ENCODE assay signal across 8 mouse cellular contexts in genomic region chr4:63368577-63368976, GRCm38 (mm10). TPM values are rescaled to one million over a fixed set of nuclear protein-coding genes. Genes with fewer than 3 reads are reported as not detected.
DNase-seq lines count a peak whose midpoint lies in the region; ATAC-seq and TF ChIP-seq lines count a peak whose summit lies in the region.

No protein-coding gene starts in this region.

- no peak for TF ChIP-seq POLR2A in cerebellum, adult 2 months (IDR thresholded peaks at IDR 0.05; ENCODE audit: borderline replicate concordance, insufficient read depth, low read length)

- peak; percentile 33; the same call in 1 of the 2 replicates for TF ChIP-seq CTCF in G1E (IDR thresholded peaks at IDR 0.05; ENCODE audit: low read depth, low read length)
- peak; percentile 95 for TF ChIP-seq CTCF in cerebellum, adult 2 months (IDR thresholded peaks at IDR 0.05; ENCODE audit: borderline replicate concordance, insufficient read depth, low read depth, low read length)

- DNase-seq in G1E (ENCODE audit: low spot score) = no peak
- DNase-seq in cerebellum, adult 2 months = peak; percentile 60 to 77
- peak; percentile 72 to 96 for DNase-seq in frontal cortex, adult 2 months (ENCODE audit: extremely low spot score in 1 of 2, low spot score in 1 of 2)
- DNase-seq in hindbrain, embryonic 14.5 days (ENCODE audit: low spot score) = peak; percentile 85
- DNase-seq in layer of hippocampus, postnatal 10 days (ENCODE audit: low spot score in 2 of 2) = peak; percentile 94 to 96
- DNase-seq in lung, postnatal 14 days = peak; percentile 93
- peak; percentile 73 for DNase-seq in retina, adult 2 months (ENCODE audit: low read depth, low spot score)
- peak; percentile 90 for DNase-seq in thymus, postnatal 14 days

- 11% methylated on average over 4 of the region's 4 CpGs for WGBS in cerebellum, adult 2 months
- WGBS in hindbrain, embryonic 14.5 days = 9% methylated on average over 4 of the region's 4 CpGs

- no peak for ATAC-seq in G1E (ENCODE audit: extremely low read depth, insufficient number of reproducible peaks, low FRiP score, poor library complexity, severe bottlenecking)
- ATAC-seq in hindbrain, embryonic 14.5 days (ENCODE audit: low FRiP score) = peak; percentile 44; the same call in 1 of the 2 replicates

- H3K27me3 ChIP-seq in G1E (ENCODE audit: insufficient read depth, low read length) = no peaks in the 10 kb centered on the region
- H3K27me3 ChIP-seq in cerebellum, adult 2 months (ENCODE audit: control insufficient read depth, insufficient read depth, low read length) = no peaks in the 10 kb centered on the region
- H3K27me3 ChIP-seq in hindbrain, embryonic 14.5 days (ENCODE audit: control insufficient read depth, insufficient read depth, low read length) = no peaks in the 10 kb centered on the region

- no peak overlapping the region for H3K4me3 ChIP-seq in G1E (ENCODE audit: low read depth, low read length)
- H3K4me3 ChIP-seq in cerebellum, adult 2 months (replicated peaks; ENCODE audit: insufficient read depth, low read depth, low read length) = no peak overlapping the region
- H3K4me3 ChIP-seq in hindbrain, embryonic 14.5 days (replicated peaks; ENCODE audit: low read length) = no peak overlapping the region

- H3K27ac ChIP-seq in cerebellum, adult 2 months (ENCODE audit: insufficient read depth, low read length) = no peak overlapping the region
- H3K27ac ChIP-seq in hindbrain, embryonic 14.5 days = no peak overlapping the region

- peaks cover 89% of the 10 kb centered on the region for H3K9me3 ChIP-seq in G1E (replicated peaks)
- no peaks in the 10 kb centered on the region for H3K9me3 ChIP-seq in hindbrain, embryonic 14.5 days (ENCODE audit: control insufficient read depth, low read length)

- H3K36me3 ChIP-seq in G1E (replicated peaks) = no peaks in the 10 kb centered on the region
- H3K36me3 ChIP-seq in hindbrain, embryonic 14.5 days (replicated peaks; ENCODE audit: control insufficient read depth, insufficient read depth) = peaks cover 20% of the 10 kb centered on the region

- H3K4me2 ChIP-seq in hindbrain, embryonic 14.5 days (replicated peaks) = no peak overlapping the region

- H3K4me1 ChIP-seq in G1E (ENCODE audit: insufficient read depth, low read depth, low read length) = no peaks in the 10 kb centered on the region
- no peaks in the 10 kb centered on the region for H3K4me1 ChIP-seq in cerebellum, adult 2 months (ENCODE audit: control insufficient read depth, insufficient read depth, low read length)
- H3K4me1 ChIP-seq in hindbrain, embryonic 14.5 days (replicated peaks; ENCODE audit: control insufficient read depth, insufficient read depth, low read length) = no peaks in the 10 kb centered on the region

- no peak overlapping the region for H3K9ac ChIP-seq in hindbrain, embryonic 14.5 days

RNA-seq across cellular contexts. Expression of gene Orm2, which starts 6.3 kb away (rescaled TPM):
- total RNA-seq in G1E (2014; fragmentation: Nextera tagmentation) (not detected in 2 replicates), G1E (2017) (not detected in 2 replicates)
- polyA plus RNA-seq in G1E (2012) = not detected in 2 replicates
- not detected in 2 replicates for polyA plus RNA-seq in cerebellum, adult 2 months (2012; rRNA removed)
- 0.15 TPM in 1 of 2 replicates, not detected in the other for polyA plus RNA-seq in frontal cortex, adult 2 months (2012; rRNA removed)
- not detected in 2 replicates for polyA plus RNA-seq in hindbrain, embryonic 14.5 days (2014; fragmentation: Nextera tagmentation; extraction: Ambion mirVana)
- not detected for total RNA-seq in layer of hippocampus, postnatal 10 days (2021)

RNA-seq across cellular contexts. Expression of gene Orm3, which starts 12.6 kb away (rescaled TPM):
- total RNA-seq in G1E (2014; fragmentation: Nextera tagmentation) (not detected in 2 replicates), G1E (2017) (not detected in 2 replicates)
- not detected in 2 replicates for polyA plus RNA-seq in G1E (2012)
- polyA plus RNA-seq in cerebellum, adult 2 months (2012; rRNA removed) = 0.14 TPM in 1 of 2 replicates, not detected in the other
- not detected in 2 replicates for polyA plus RNA-seq in frontal cortex, adult 2 months (2012; rRNA removed)
- not detected in 2 replicates for polyA plus RNA-seq in hindbrain, embryonic 14.5 days (2014; fragmentation: Nextera tagmentation; extraction: Ambion mirVana)
- total RNA-seq in layer of hippocampus, postnatal 10 days (2021) = not detected

RNA-seq across cellular contexts. Expression of gene Orm1, which starts 24.2 kb away (rescaled TPM):
- total RNA-seq in G1E (2014; fragmentation: Nextera tagmentation) = not detected in 2 replicates
- not detected in 2 replicates for total RNA-seq in G1E (2017)
- polyA plus RNA-seq in G1E (2012) = not detected in 2 replicates
- polyA plus RNA-seq in cerebellum, adult 2 months (2012; rRNA removed) = not detected in 2 replicates
- 0.12 TPM in 1 of 2 replicates, not detected in the other for polyA plus RNA-seq in frontal cortex, adult 2 months (2012; rRNA removed)
- not detected in 2 replicates for polyA plus RNA-seq in hindbrain, embryonic 14.5 days (2014; fragmentation: Nextera tagmentation; extraction: Ambion mirVana)
- not detected for total RNA-seq in layer of hippocampus, postnatal 10 days (2021)

RNA-seq across cellular contexts. Expression of gene Akna, which starts 34.6 kb away (rescaled TPM):
- total RNA-seq in G1E (2014; fragmentation: Nextera tagmentation) (1.1 TPM in 1 of 2 replicates, not detected in the other), G1E (2017) (under 0.01 and 0.11 TPM in 2 replicates)
- 0.01 TPM in 2 replicates for polyA plus RNA-seq in G1E (2012)
- polyA plus RNA-seq in cerebellum, adult 2 months (2012; rRNA removed) = 1.9 TPM in 2 replicates
- polyA plus RNA-seq in frontal cortex, adult 2 months (2012; rRNA removed) = 2.7 and 3.1 TPM in 2 replicates
- polyA plus RNA-seq in hindbrain, embryonic 14.5 days (2014; fragmentation: Nextera tagmentation; extraction: Ambion mirVana) = 3.9 and 4.6 TPM in 2 replicates
- total RNA-seq in layer of hippocampus, postnatal 10 days (2021) = 1 to 10 TPM; 4.0 to 5.0 TPM
